ENCODE assay signal across 18 mouse cellular contexts in the genomic region with DNA sequence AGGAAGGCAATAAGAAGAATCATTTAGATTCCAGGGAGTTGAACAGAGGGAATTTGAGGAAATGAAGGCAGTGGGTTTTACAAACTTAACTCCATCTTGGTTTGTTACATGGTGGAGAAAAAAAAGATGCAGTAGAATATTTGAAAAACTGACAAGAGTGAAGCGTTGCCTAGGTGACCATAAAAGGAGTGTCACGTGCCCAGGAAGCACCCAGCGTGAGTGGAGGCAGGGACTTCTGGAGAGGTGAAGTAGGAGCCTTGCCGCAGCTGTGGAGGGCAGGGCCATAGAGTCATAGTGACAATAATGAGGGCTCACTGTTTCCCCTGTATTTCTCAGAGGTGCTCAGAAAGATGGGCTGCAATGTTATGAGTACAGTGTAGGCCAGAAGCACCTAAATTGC.
"Had no signal": no experiment of that assay in that cellular context is flagged by ENCODE, and none has a peak within 500 bp of the region (broad histone marks: within the 10 kb centered on the region; RNA-seq: fewer than 3 reads in every experiment).

No protein-coding gene starts in this region.

- H3K9me3 ChIP-seq: limb, embryonic 12.5 days; liver, embryonic 13.5 days; lung, embryonic 15.5 days; neural tube, embryonic 12.5 days had no signal

- H3K27ac ChIP-seq: kidney, postnatal 0 days; limb, embryonic 12.5 days; liver, embryonic 13.5 days; lung, embryonic 15.5 days; neural tube, embryonic 12.5 days had no signal

- ATAC-seq: inflammation-experienced regulatory T-cells, adult 6 months; intestine, postnatal 0 days; liver, postnatal 0 days had no signal

- H3K4me1 ChIP-seq: neural tube, embryonic 12.5 days had no signal

- DNase-seq: kidney, adult 8-10 months; kidney, postnatal 36 days; layer of hippocampus, adult 9-11 months; layer of hippocampus, postnatal 36 days; liver; liver, embryonic 13.5 days; liver, postnatal 0 days; lung, postnatal 14 days; midbrain, embryonic 14.5 days; retina, postnatal 1 day; right cerebral cortex, postnatal 4 days; spleen, adult 18-20 months had no signal

- H3K27me3 ChIP-seq: limb, embryonic 12.5 days; liver, embryonic 13.5 days; lung, embryonic 15.5 days; neural tube, embryonic 12.5 days had no signal

- H3K4me2 ChIP-seq: limb, embryonic 12.5 days; liver, embryonic 13.5 days; lung, embryonic 15.5 days; neural tube, embryonic 12.5 days had no signal

- H3K36me3 ChIP-seq: limb, embryonic 12.5 days; liver, embryonic 13.5 days; lung, embryonic 15.5 days; neural tube, embryonic 12.5 days had no signal

- H3K4me3 ChIP-seq: limb, embryonic 12.5 days; liver, embryonic 13.5 days; lung, embryonic 15.5 days; neural tube, embryonic 12.5 days had no signal

- H3K9ac ChIP-seq: limb, embryonic 12.5 days; liver, embryonic 13.5 days; liver, postnatal 0 days; lung, embryonic 15.5 days; neural tube, embryonic 12.5 days had no signal
